Mouse (Mus musculus): ENCODE measurements around the gene Obsl1.

The Obsl1 gene

GRCm38 (mm10) chr1:75517984-75518383 lies 11.7 kb upstream of the Obsl1 start:
- DNase-seq: peak in 1 of 2 experiments; percentile 12

GRCm38 (mm10) chr1:75516703-75517380 lies 10.6 kb upstream of the Obsl1 start:
- DNase-seq: no peak

- no peak for DNase-seq
Measured at GRCm38 (mm10) chr1:75512550-75512949, 6.3 kb upstream of the Obsl1 start.

- peak in 1 of 2 experiments; percentile 28 for DNase-seq
Measured at GRCm38 (mm10) chr1:75511437-75512210, 5.4 kb upstream of the Obsl1 start.

- DNase-seq: no peak
Measured at GRCm38 (mm10) chr1:75510154-75510553, 3.9 kb upstream of the Obsl1 start.

- no peak for DNase-seq
Measured at GRCm38 (mm10) chr1:75509586-75509985, 3.3 kb upstream of the Obsl1 start.

- no peak for DNase-seq
Measured at GRCm38 (mm10) chr1:75507006-75507405, 754 bp upstream of the Obsl1 start, which contains the start of gene Inha. Gene Inha, plus strand, starts transcription at chr1:75507077.

- peak; percentile 18 to 56 for DNase-seq
Measured at GRCm38 (mm10) chr1:75505159-75505955, 895 bp downstream of the Obsl1 start.

- DNase-seq: no peak
Measured at GRCm38 (mm10) chr1:75504256-75505045, 1.8 kb downstream of the Obsl1 start.

GRCm38 (mm10) chr1:75503651-75503980 lies 2.6 kb downstream of the Obsl1 start:
- DNase-seq: no peak

GRCm38 (mm10) chr1:75502945-75503650 lies 3.2 kb downstream of the Obsl1 start:
- no peak for DNase-seq

- DNase-seq: no peak
Measured at GRCm38 (mm10) chr1:75501905-75502304, 4.3 kb downstream of the Obsl1 start.

GRCm38 (mm10) chr1:75499441-75499840 lies 6.8 kb downstream of the Obsl1 start:
- DNase-seq: no peak

- no peak for DNase-seq
Measured at GRCm38 (mm10) chr1:75498897-75499296, 7.4 kb downstream of the Obsl1 start.

GRCm38 (mm10) chr1:75494878-75495548 lies 11.2 kb downstream of the Obsl1 start:
- peak; percentile 54 to 70 for DNase-seq

GRCm38 (mm10) chr1:75492579-75493170 lies 13.6 kb downstream of the Obsl1 start:
- no peak for DNase-seq

GRCm38 (mm10) chr1:75490785-75491551 lies 15.3 kb downstream of the Obsl1 start:
- DNase-seq: no peak

- DNase-seq: peak; percentile 91 to 95
Measured at GRCm38 (mm10) chr1:75487405-75488161, 18.7 kb downstream of the Obsl1 start.

GRCm38 (mm10) chr1:75487040-75487404 lies 19.2 kb downstream of the Obsl1 start:
- no peak for DNase-seq

All from kidney, postnatal 36 days (tissue).